Mouse (Mus musculus): ENCODE measurements around the gene Tmem238.

DNA sequence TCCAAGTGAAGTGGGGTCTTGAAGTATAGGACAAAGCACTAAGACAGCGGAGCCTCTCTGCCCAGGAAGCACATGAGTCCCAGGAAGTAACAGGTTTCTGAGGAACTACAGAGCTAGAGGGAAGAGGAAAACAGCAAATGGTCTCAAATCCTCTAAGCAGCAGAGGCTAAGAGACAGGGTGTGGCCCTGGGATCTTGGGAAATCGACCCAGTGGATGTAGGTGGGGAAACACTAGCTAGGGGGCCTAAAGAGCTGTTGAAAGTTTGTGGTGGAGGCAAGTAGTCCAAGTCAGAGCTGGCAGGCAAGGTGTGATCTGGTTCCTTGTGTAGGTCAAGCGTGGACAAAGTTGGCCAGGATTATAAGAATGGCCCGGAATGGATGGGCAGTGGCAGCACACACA, 41.1 kb downstream of the Tmem238 start:
- no peak for TF ChIP-seq GABPA (IDR thresholded peaks at IDR 0.05; ENCODE audit: low read depth, low read length)
- no peak for TF ChIP-seq EP300 (IDR thresholded peaks at IDR 0.05; ENCODE audit: low read depth in 1 of 2, low read length in 2 of 2)
- TF ChIP-seq SIN3A (IDR thresholded peaks at IDR 0.05; ENCODE audit: low read length) = no peak
- no peak for TF ChIP-seq POLR2AphosphoS2 (IDR thresholded peaks at IDR 0.05; ENCODE audit: low read length)
- no peak for TF ChIP-seq CTCF (IDR thresholded peaks at IDR 0.05 in 2 of 3, conservative IDR thresholded peaks at IDR 0.05 in 1 of 3; ENCODE audit: control insufficient read depth in 1 of 3, insufficient read depth in 1 of 3, low read depth in 2 of 3, low read length in 3 of 3, poor library complexity in 1 of 3, severe bottlenecking in 1 of 3)
- no peak for TF ChIP-seq JUND (IDR thresholded peaks at IDR 0.05; ENCODE audit: low read depth, low read length)
- TF ChIP-seq ZKSCAN1 (IDR thresholded peaks at IDR 0.05; ENCODE audit: low read depth, low read length) = no peak
- TF ChIP-seq POLR2A (IDR thresholded peaks at IDR 0.05; ENCODE audit: control insufficient read depth in 1 of 2, insufficient read depth in 1 of 2, low read depth in 1 of 2, low read length in 2 of 2, poor library complexity in 1 of 2) = no peak
- no peak for TF ChIP-seq MYC (IDR thresholded peaks at IDR 0.05; ENCODE audit: low read depth, low read length)
- no peak for TF ChIP-seq USF2 (IDR thresholded peaks at IDR 0.05; ENCODE audit: borderline replicate concordance in 1 of 2, insufficient read depth in 1 of 2, low read depth in 1 of 2, low read length in 2 of 2)
- no peak for TF ChIP-seq RCOR1 (IDR thresholded peaks at IDR 0.05; ENCODE audit: low read depth, low read length)
- TF ChIP-seq ELF1 (IDR thresholded peaks at IDR 0.05; ENCODE audit: low read depth, low read length) = no peak
- TF ChIP-seq ETS1 (IDR thresholded peaks at IDR 0.05; ENCODE audit: low read depth, low read length) = no peak
- TF ChIP-seq NELFE (IDR thresholded peaks at IDR 0.05; ENCODE audit: low read depth, low read length) = no peak
